Mouse (Mus musculus): Measurements from ENCODE around the gene Rhbdf2. TPM values are rescaled to one million over a fixed set of nuclear protein-coding genes. Genes with fewer than 3 reads are reported as not detected.
"Not testable (repeated sequence)": the region's sequence is repeated elsewhere in the genome, so short reads cannot be mapped to it uniquely, and the experiment has no call there.

The Rhbdf2 gene
- polyA plus RNA-seq (2015; fragmentation: Nextera tagmentation; extraction: Ambion mirVana): 7.2 and 8.0 TPM in 2 replicates

GRCm38 (mm10) chr11:116626299-116627071 is at the start of gene Rhbdf2:
Gene Rhbdf2, minus strand, starts transcription at chr11:116627019.
- no peak within 1 kb of the TSS for H3K4me2 ChIP-seq
- H3K9me3 ChIP-seq: no peaks in the 10 kb centered on the region
- no peaks in the 10 kb centered on the region for H3K27me3 ChIP-seq (replicated peaks)
- H3K36me3 ChIP-seq: no peaks in the 10 kb centered on the region
- peak within 1 kb of the TSS; percentile 49; the same call in 1 of the 2 replicates for H3K27ac ChIP-seq (replicated peaks)
- 40% methylated on average over 10 of the region's 10 CpGs for WGBS
- peaks cover 77% of the 10 kb centered on the region for H3K4me1 ChIP-seq
- ATAC-seq (ENCODE audit: extremely low read depth, insufficient number of reproducible peaks, low FRiP score, low TSS enrichment): no peak
- H3K4me3 ChIP-seq: no peak within 1 kb of the TSS
- no peak within 1 kb of the TSS for H3K9ac ChIP-seq

GRCm38 (mm10) chr11:116676175-116676976 is 49.6 kb upstream of the Rhbdf2 start:
- H3K4me3 ChIP-seq: no peak overlapping the region
- H3K27ac ChIP-seq (replicated peaks): no peak overlapping the region
- H3K36me3 ChIP-seq: peaks cover 71% of the 10 kb centered on the region
- 82% methylated on average over 14 of the region's 14 CpGs for WGBS
- no peak overlapping the region for H3K9ac ChIP-seq
- no peak for ATAC-seq (ENCODE audit: extremely low read depth, insufficient number of reproducible peaks, low FRiP score, low TSS enrichment)
- peaks cover 40% of the 10 kb centered on the region for H3K4me1 ChIP-seq
- no peaks in the 10 kb centered on the region for H3K9me3 ChIP-seq
- no peak overlapping the region for H3K4me2 ChIP-seq
- no peaks in the 10 kb centered on the region for H3K27me3 ChIP-seq (replicated peaks)

GRCm38 (mm10) chr11:116675429-116675828 is 48.6 kb upstream of the Rhbdf2 start:
- 51% methylated on average over 6 of the region's 6 CpGs for WGBS
- H3K36me3 ChIP-seq: peaks cover 69% of the 10 kb centered on the region
- peak overlapping the region; percentile 71 for H3K27ac ChIP-seq (replicated peaks)
- peak overlapping the region; percentile 42; the same call in 1 of the 2 replicates for H3K9ac ChIP-seq
- not testable (repeated sequence) for H3K27me3 ChIP-seq (replicated peaks); H3K4me3 ChIP-seq; H3K4me2 ChIP-seq; H3K9me3 ChIP-seq; ATAC-seq (ENCODE audit: extremely low read depth, insufficient number of reproducible peaks, low FRiP score, low TSS enrichment)
- H3K4me1 ChIP-seq: peaks cover 49% of the 10 kb centered on the region

GRCm38 (mm10) chr11:116674616-116675379 is 48.0 kb upstream of the Rhbdf2 start:
- 66% methylated on average over 7 of the region's 7 CpGs for WGBS
- Histone ChIP-seq H3K4me3 (no peak overlapping the region), H3K9me3 (no peaks in the 10 kb centered on the region), H3K27me3 (replicated peaks) (peaks cover 8% of the 10 kb centered on the region), H3K4me1 (peaks cover 49% of the 10 kb centered on the region), H3K4me2 (no peak overlapping the region), H3K9ac (peak overlapping the region; percentile 42; the same call in 1 of the 2 replicates), H3K36me3 (peaks cover 69% of the 10 kb centered on the region), H3K27ac (replicated peaks) (peak overlapping the region; percentile 71)
- no peak for ATAC-seq (ENCODE audit: extremely low read depth, insufficient number of reproducible peaks, low FRiP score, low TSS enrichment)

- whole genome bisulfite sequencing: 72% methylated on average over 2 of the region's 2 CpGs
- Histone ChIP-seq H3K36me3 (peaks cover 56% of the 10 kb centered on the region), H3K9me3 (no peaks in the 10 kb centered on the region), H3K4me2 (peak overlapping the region; percentile 94), H3K27ac (replicated peaks) (no peak overlapping the region), H3K9ac (peak overlapping the region; percentile 98), H3K4me1 (peaks cover 59% of the 10 kb centered on the region), H3K4me3 (peak overlapping the region; percentile 71), H3K27me3 (replicated peaks) (peaks cover 20% of the 10 kb centered on the region)
- ATAC-seq (ENCODE audit: extremely low read depth, insufficient number of reproducible peaks, low FRiP score, low TSS enrichment): no peak
Measured at GRCm38 (mm10) chr11:116673410-116673809, 46.6 kb upstream of the Rhbdf2 start.

GRCm38 (mm10) chr11:116672595-116672994 is 45.8 kb upstream of the Rhbdf2 start:
- H3K36me3 ChIP-seq: peaks cover 50% of the 10 kb centered on the region
- peaks cover 20% of the 10 kb centered on the region for H3K27me3 ChIP-seq (replicated peaks)
- H3K4me2 ChIP-seq: peak overlapping the region; percentile 94
- peaks cover 63% of the 10 kb centered on the region for H3K4me1 ChIP-seq
- peak overlapping the region; percentile 71 for H3K4me3 ChIP-seq
- peak overlapping the region; percentile 98 for H3K9ac ChIP-seq
- H3K9me3 ChIP-seq: no peaks in the 10 kb centered on the region
- no peak overlapping the region; the same call in 1 of the 2 replicates for H3K27ac ChIP-seq (replicated peaks)
- no peak for ATAC-seq (ENCODE audit: extremely low read depth, insufficient number of reproducible peaks, low FRiP score, low TSS enrichment)
- 19% methylated on average over 7 of the region's 7 CpGs for WGBS

- Histone ChIP-seq H3K4me2 (peak overlapping the region; percentile 94), H3K27me3 (replicated peaks) (peaks cover 20% of the 10 kb centered on the region), H3K4me3 (peak overlapping the region; percentile 71), H3K27ac (replicated peaks) (peak overlapping the region; percentile 65), H3K4me1 (peaks cover 63% of the 10 kb centered on the region), H3K36me3 (peaks cover 44% of the 10 kb centered on the region), H3K9ac (peak overlapping the region; percentile 98), H3K9me3 (no peaks in the 10 kb centered on the region)
- no peak for ATAC-seq (ENCODE audit: extremely low read depth, insufficient number of reproducible peaks, low FRiP score, low TSS enrichment)
- WGBS: under 1% methylated on average over 24 of the region's 24 CpGs
Measured at GRCm38 (mm10) chr11:116671845-116672434, 45.1 kb upstream of the Rhbdf2 start.

GRCm38 (mm10) chr11:116671112-116671844 is 44.5 kb upstream of the Rhbdf2 start:
- H3K27ac ChIP-seq (replicated peaks): peak overlapping the region; percentile 65
- peak; percentile 83 for ATAC-seq (ENCODE audit: extremely low read depth, insufficient number of reproducible peaks, low FRiP score, low TSS enrichment)
- H3K4me1 ChIP-seq: peaks cover 63% of the 10 kb centered on the region
- peak overlapping the region; percentile 94 for H3K4me2 ChIP-seq
- H3K9me3 ChIP-seq: no peaks in the 10 kb centered on the region
- H3K9ac ChIP-seq: peak overlapping the region; percentile 98
- 1% methylated on average over 45 of the region's 45 CpGs for WGBS
- peaks cover 20% of the 10 kb centered on the region for H3K27me3 ChIP-seq (replicated peaks)
- H3K36me3 ChIP-seq: peaks cover 37% of the 10 kb centered on the region
- H3K4me3 ChIP-seq: peak overlapping the region; percentile 71

- H3K4me1 ChIP-seq: peaks cover 62% of the 10 kb centered on the region
- no peak overlapping the region; the same call in 1 of the 2 replicates for H3K9ac ChIP-seq
- no peak for ATAC-seq (ENCODE audit: extremely low read depth, insufficient number of reproducible peaks, low FRiP score, low TSS enrichment)
- H3K4me3 ChIP-seq: no peak overlapping the region
- peaks cover 20% of the 10 kb centered on the region for H3K27me3 ChIP-seq (replicated peaks)
- no peak overlapping the region for H3K27ac ChIP-seq (replicated peaks)
- 82% methylated on average over 7 of the region's 7 CpGs for WGBS
- H3K36me3 ChIP-seq: peaks cover 28% of the 10 kb centered on the region
- H3K9me3 ChIP-seq: no peaks in the 10 kb centered on the region
- H3K4me2 ChIP-seq: peak overlapping the region; percentile 94; the same call in 1 of the 2 replicates
Measured at GRCm38 (mm10) chr11:116670386-116670785, 43.6 kb upstream of the Rhbdf2 start.

GRCm38 (mm10) chr11:116669787-116670365 is 43.1 kb upstream of the Rhbdf2 start:
- Histone ChIP-seq H3K9ac (no peak overlapping the region), H3K4me2 (no peak overlapping the region), H3K27ac (replicated peaks) (no peak overlapping the region), H3K4me3 (no peak overlapping the region), H3K4me1 (peaks cover 57% of the 10 kb centered on the region), H3K9me3 (no peaks in the 10 kb centered on the region), H3K36me3 (peaks cover 23% of the 10 kb centered on the region), H3K27me3 (replicated peaks) (peaks cover 20% of the 10 kb centered on the region)
- ATAC-seq (ENCODE audit: extremely low read depth, insufficient number of reproducible peaks, low FRiP score, low TSS enrichment): no peak
- WGBS: 47% methylated on average over 13 of the region's 13 CpGs
